Mouse (Mus musculus): ENCODE measurements around the gene Syt1. TPM values are rescaled to one million over a fixed set of nuclear protein-coding genes. Genes with fewer than 3 reads are reported as not detected.
A peak's percentile ranks its signal among the peaks of the same experiment; 100 is the strongest.

Gene Syt1
- polyA plus RNA-seq, 1 experiment from 2014 or later: 0.12 TPM

DNA sequence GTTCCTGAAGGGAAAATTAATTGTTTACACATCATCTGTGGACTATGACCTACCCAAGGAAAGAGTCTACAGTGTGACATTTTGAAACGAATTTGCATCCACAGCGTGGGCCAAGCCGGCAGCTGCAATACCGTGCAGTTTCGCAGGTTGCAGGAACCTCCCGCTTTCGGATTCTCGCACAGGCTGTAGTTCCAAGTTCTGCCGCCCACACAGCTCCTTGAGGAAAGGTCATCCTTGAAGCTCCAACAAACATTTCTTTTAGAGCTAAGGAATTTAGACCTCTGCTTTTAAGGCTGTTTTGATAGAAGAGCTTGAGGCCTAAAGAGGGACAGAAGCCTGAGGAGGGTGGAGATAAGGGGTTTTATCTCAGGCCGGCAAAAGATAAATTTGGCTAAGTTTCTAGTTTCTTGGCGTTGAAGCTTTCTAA lies 556.1 kb downstream of the Syt1 start:
- Histone ChIP-seq H3K27ac (ENCODE audit: low read length) (no peak overlapping the region), H3K27me3 (replicated peaks; ENCODE audit: insufficient read depth, low read length) (no peaks in the 10 kb centered on the region), H3K4me1 (ENCODE audit: insufficient read depth, low read depth, low read length) (no peaks in the 10 kb centered on the region), H3K9me3 (ENCODE audit: low read length) (no peaks in the 10 kb centered on the region), H3K4me3 (ENCODE audit: low read depth, low read length) (no peak overlapping the region), H3K36me3 (ENCODE audit: insufficient read depth, low read length) (no peaks in the 10 kb centered on the region), H3K4me2 (replicated peaks; ENCODE audit: low read depth, low read length) (no peak overlapping the region), H3K9ac (replicated peaks; ENCODE audit: low read depth) (no peak overlapping the region)
- 49% methylated on average over 11 of the region's 11 CpGs for WGBS
- no peak for DNase-seq (ENCODE audit: low spot score)
- ATAC-seq: no peak; the same call in 1 of the 2 replicates
- TF ChIP-seq CTCF (IDR thresholded peaks at IDR 0.05) (peak; percentile 3; the same call in 1 of the 2 replicates), EP300 (IDR thresholded peaks at IDR 0.05) (no peak)

GRCm38 (mm10) chr10:108453561-108453960 lies 557.2 kb downstream of the Syt1 start:
- Histone ChIP-seq H3K36me3 (ENCODE audit: insufficient read depth, low read length) (no peaks in the 10 kb centered on the region), H3K27me3 (replicated peaks; ENCODE audit: insufficient read depth, low read length) (no peaks in the 10 kb centered on the region), H3K4me1 (ENCODE audit: insufficient read depth, low read depth, low read length) (no peaks in the 10 kb centered on the region), H3K4me3 (ENCODE audit: low read depth, low read length) (no peak overlapping the region), H3K9ac (replicated peaks; ENCODE audit: low read depth) (no peak overlapping the region), H3K27ac (ENCODE audit: low read length) (no peak overlapping the region), H3K9me3 (ENCODE audit: low read length) (no peaks in the 10 kb centered on the region), H3K4me2 (replicated peaks; ENCODE audit: low read depth, low read length) (no peak overlapping the region)
- TF ChIP-seq EP300 (IDR thresholded peaks at IDR 0.05) (no peak), CTCF (IDR thresholded peaks at IDR 0.05) (no peak)
- WGBS: 32% methylated on average over 2 of the region's 2 CpGs
- peak; percentile 25 for DNase-seq (ENCODE audit: low spot score)
- ATAC-seq: peak; percentile 53

DNA sequence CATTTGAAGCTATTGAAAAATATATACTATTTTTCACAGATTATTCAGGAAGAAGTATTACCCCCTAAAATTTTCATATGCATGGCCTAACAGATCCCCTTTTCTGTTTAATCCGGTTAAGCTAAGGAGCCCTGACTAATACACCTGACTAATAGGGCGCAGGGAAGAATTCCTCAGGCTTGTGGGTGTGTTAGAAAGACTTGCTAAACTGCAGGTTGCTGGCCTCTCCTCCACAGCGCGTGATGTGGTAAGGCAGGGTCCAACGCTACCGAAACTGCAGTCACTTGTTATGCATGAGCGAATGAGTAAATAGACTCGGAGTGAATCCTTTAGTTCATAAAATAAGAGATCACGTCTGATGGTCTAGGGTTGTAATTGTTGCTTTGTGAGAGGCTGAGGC lies 558.4 kb downstream of the Syt1 start:
- no peak overlapping the region for H3K27ac ChIP-seq (ENCODE audit: low read length)
- H3K4me1 ChIP-seq (ENCODE audit: insufficient read depth, low read depth, low read length): peaks cover 4% of the 10 kb centered on the region; the same call in 1 of the 2 replicates
- 96% methylated on average over 9 of the region's 9 CpGs for WGBS
- DNase-seq (ENCODE audit: low spot score) (no peak), ATAC-seq (no peak)
- H3K27me3 ChIP-seq (replicated peaks; ENCODE audit: insufficient read depth, low read length): no peaks in the 10 kb centered on the region
- no peak for TF ChIP-seq EP300 (IDR thresholded peaks at IDR 0.05)
- no peak for TF ChIP-seq CTCF (IDR thresholded peaks at IDR 0.05)
- no peaks in the 10 kb centered on the region for H3K36me3 ChIP-seq (ENCODE audit: insufficient read depth, low read length)
- H3K9me3 ChIP-seq (ENCODE audit: low read length): no peaks in the 10 kb centered on the region
- no peak overlapping the region for H3K4me2 ChIP-seq (replicated peaks; ENCODE audit: low read depth, low read length)
- no peak overlapping the region for H3K4me3 ChIP-seq (ENCODE audit: low read depth, low read length)
- H3K9ac ChIP-seq (replicated peaks; ENCODE audit: low read depth): no peak overlapping the region

GRCm38 (mm10) chr10:108451516-108451915 lies 559.3 kb downstream of the Syt1 start:
- H3K27me3 ChIP-seq (replicated peaks; ENCODE audit: insufficient read depth, low read length): no peaks in the 10 kb centered on the region
- no peak overlapping the region for H3K9ac ChIP-seq (replicated peaks; ENCODE audit: low read depth)
- 80% methylated on average over 8 of the region's 8 CpGs for WGBS
- DNase-seq (ENCODE audit: low spot score) (no peak), ATAC-seq (no peak)
- no peak overlapping the region for H3K4me2 ChIP-seq (replicated peaks; ENCODE audit: low read depth, low read length)
- H3K27ac ChIP-seq (ENCODE audit: low read length): no peak overlapping the region
- TF ChIP-seq CTCF (IDR thresholded peaks at IDR 0.05) (no peak), EP300 (IDR thresholded peaks at IDR 0.05) (no peak)
- no peaks in the 10 kb centered on the region for H3K9me3 ChIP-seq (ENCODE audit: low read length)
- H3K36me3 ChIP-seq (ENCODE audit: insufficient read depth, low read length): no peaks in the 10 kb centered on the region
- no peak overlapping the region for H3K4me3 ChIP-seq (ENCODE audit: low read depth, low read length)
- peaks cover 11% of the 10 kb centered on the region for H3K4me1 ChIP-seq (ENCODE audit: insufficient read depth, low read depth, low read length)

- Histone ChIP-seq H3K9ac (replicated peaks; ENCODE audit: low read depth) (no peak overlapping the region), H3K4me3 (ENCODE audit: low read depth, low read length) (no peak overlapping the region), H3K27me3 (replicated peaks; ENCODE audit: insufficient read depth, low read length) (no peaks in the 10 kb centered on the region), H3K27ac (ENCODE audit: low read length) (no peak overlapping the region), H3K4me2 (replicated peaks; ENCODE audit: low read depth, low read length) (no peak overlapping the region), H3K4me1 (ENCODE audit: insufficient read depth, low read depth, low read length) (peaks cover 11% of the 10 kb centered on the region), H3K36me3 (ENCODE audit: insufficient read depth, low read length) (no peaks in the 10 kb centered on the region), H3K9me3 (ENCODE audit: low read length) (no peaks in the 10 kb centered on the region)
- WGBS: 91% methylated on average over 4 of the region's 4 CpGs
- TF ChIP-seq CTCF (IDR thresholded peaks at IDR 0.05): no peak
- no peak for TF ChIP-seq EP300 (IDR thresholded peaks at IDR 0.05)
- DNase-seq (ENCODE audit: low spot score): no peak
- ATAC-seq: no peak
Measured at GRCm38 (mm10) chr10:108450401-108450800, 560.4 kb downstream of the Syt1 start.

DNA sequence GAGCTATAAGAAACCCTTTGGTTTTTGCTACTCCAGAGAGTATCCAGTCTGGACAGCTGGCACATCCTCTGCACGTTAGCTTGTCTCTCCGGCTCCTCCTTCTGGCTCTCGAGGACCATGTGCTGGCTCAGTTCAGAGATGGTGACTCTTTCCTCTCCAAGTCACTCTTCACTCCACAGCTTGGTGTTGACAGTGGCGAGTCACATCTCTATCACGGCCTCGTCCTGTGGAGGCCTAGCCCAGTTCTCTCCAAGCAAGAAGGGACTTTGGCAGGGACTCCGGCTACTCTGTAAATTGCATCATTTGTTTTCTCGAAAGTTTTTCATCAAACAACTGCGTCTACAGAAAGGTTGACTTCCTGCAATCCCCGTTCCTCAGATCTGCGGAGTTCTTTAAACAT lies 562.4 kb downstream of the Syt1 start:
- peak; percentile 34 for ATAC-seq
- TF ChIP-seq EP300 (IDR thresholded peaks at IDR 0.05) (no peak), CTCF (IDR thresholded peaks at IDR 0.05) (peak; percentile 27; the same call in 1 of the 2 replicates)
- Histone ChIP-seq H3K27me3 (replicated peaks; ENCODE audit: insufficient read depth, low read length) (no peaks in the 10 kb centered on the region), H3K4me3 (ENCODE audit: low read depth, low read length) (no peak overlapping the region), H3K9me3 (ENCODE audit: low read length) (no peaks in the 10 kb centered on the region), H3K36me3 (ENCODE audit: insufficient read depth, low read length) (no peaks in the 10 kb centered on the region), H3K9ac (replicated peaks; ENCODE audit: low read depth) (no peak overlapping the region), H3K4me1 (ENCODE audit: insufficient read depth, low read depth, low read length) (peaks cover 14% of the 10 kb centered on the region), H3K4me2 (replicated peaks; ENCODE audit: low read depth, low read length) (no peak overlapping the region), H3K27ac (ENCODE audit: low read length) (peak overlapping the region; percentile 82; the same call in 1 of the 2 replicates)
- peak; percentile 64 for DNase-seq (ENCODE audit: low spot score)
- 41% methylated on average over 11 of the region's 11 CpGs for WGBS
